Comparison of ENCODE assay signal across 18 mouse cellular contexts in the genomic region with DNA sequence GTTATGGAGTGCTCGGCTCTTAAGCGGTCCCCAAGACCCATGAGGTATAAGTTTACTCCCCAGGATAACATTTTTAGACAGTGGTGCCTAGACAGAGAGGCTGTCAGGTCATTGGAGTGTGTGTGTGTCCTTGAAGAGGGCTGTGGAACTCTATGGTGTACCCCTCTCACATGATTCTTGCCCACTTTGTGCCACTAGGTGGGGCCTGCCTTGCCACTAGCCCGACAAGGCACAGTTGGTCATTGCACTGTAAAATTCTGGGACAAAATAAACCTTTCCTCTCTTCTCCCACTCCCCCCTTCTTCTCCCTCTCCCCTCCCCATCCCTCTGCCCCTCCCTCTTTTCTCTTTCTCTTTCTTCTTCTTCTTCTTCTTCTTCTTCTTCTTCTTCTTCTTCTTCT.
DNase-seq lines count a peak whose midpoint lies in the region; TF ChIP-seq lines count a peak whose summit lies in the region.
"Had no signal": no experiment of that assay in that cellular context is flagged by ENCODE, and none has a peak within 500 bp of the region (broad histone marks: within the 10 kb centered on the region; RNA-seq: fewer than 3 reads in every experiment).

No protein-coding gene starts in this region.

- TF ChIP-seq CTCF in left cerebral cortex, adult 2 months (IDR thresholded peaks at IDR 0.05), result peak; percentile 4; the same call in 1 of the 2 replicates

- H3K4me3 ChIP-seq in left cerebral cortex, adult 2 months, result no peak overlapping the region
- H3K4me3 ChIP-seq: erythroblast, embryonic 14.5 days; heart, embryonic 15.5 days; hindbrain, embryonic 15.5 days; liver, embryonic 13.5 days; megakaryocyte, embryonic 14.5 days; myocyte; stomach, embryonic 15.5 days had no signal

- no peak overlapping the region for H3K27ac ChIP-seq in left cerebral cortex, adult 2 months
- H3K27ac ChIP-seq: heart, embryonic 15.5 days; hindbrain, embryonic 15.5 days; liver, embryonic 13.5 days; stomach, embryonic 15.5 days had no signal

- peak; percentile 40 to 48 for DNase-seq in cerebellum, postnatal 10 days
- no peak for DNase-seq in cerebellum, adult 9-11 months
- DNase-seq in left cerebral cortex, adult 2 months (ENCODE audit: extremely low spot score in 1 of 2, low spot score in 2 of 2), result no peak
- DNase-seq in left cerebral cortex, adult 18-20 months (ENCODE audit: low spot score in 2 of 2), result no peak
- DNase-seq in thymus, postnatal 14 days, result peak; percentile 74
- DNase-seq in thymus, adult 18-20 months, result no peak
- no peak for DNase-seq in adrenal gland, adult 2 months
- DNase-seq in right cerebral cortex, postnatal 4 days, result no peak
- DNase-seq: forebrain, postnatal 0 days; gastrocnemius, postnatal 25 days; liver, embryonic 13.5 days; right cerebral cortex, postnatal 14 days had no signal

- intact Hi-C loops in left cerebral cortex, adult 2 months (cut with DNase I), result no loop called here

Comparison
In these comparisons a context has a peak if more than half of its experiments do, and no peak if none do; other contexts are left out.
1. DNase-seq: peak in cerebellum, postnatal 10 days (2 of 2) and thymus, postnatal 14 days (single experiment); none in cerebellum, adult 9-11 months (single experiment), left cerebral cortex, adult 2 months (0 of 2), left cerebral cortex, adult 18-20 months (0 of 2), thymus, adult 18-20 months (0 of 2), adrenal gland, adult 2 months (single experiment) and right cerebral cortex, postnatal 4 days (single experiment).